Mouse (Mus musculus) embryonic facial prominence, embryonic 14.5 days (tissue): ENCODE measurements at regions not wholly inside any gene's neighbourhood (a gene's known extent, or its start where the extent isn't known, plus 50 kb on each side); places are given as distances from the start of the nearest gene placed in this dataset.

Experiments
- ATAC-seq: fragments of 200-750 bp; cut with Nextera tagmentation; 2 replicates; pipeline ENCODE4 v1.8.0; 2017; ENCODE audit warnings: low read depth, moderate number of reproducible peaks, moderate TSS enrichment
- DNase-seq: peaks from one replicate; pipeline ENCODE4 v3.0.0-alpha.2; 2015; ENCODE audit warnings: low spot score
- H3K27ac ChIP-seq: fragments of 300-500 bp; sonication (generic); replicated peaks from 2 replicates; pipeline ENCODE4 v1.5.1; 2014; ENCODE audit warnings: low read depth, mild to moderate bottlenecking, low read length, moderate library complexity
- H3K27me3 ChIP-seq: fragments of 300-500 bp; sonication (generic); replicated peaks from 2 replicates; pipeline ENCODE4 v1.6.1; 2014; ENCODE audit warnings: low read length; ENCODE audit not compliant: control insufficient read depth, insufficient read depth
- H3K36me3 ChIP-seq: fragments of 300-500 bp; sonication (generic); 2 replicates; pipeline ENCODE4 v1.6.1; 2014; ENCODE audit warnings: low read length, mixed read lengths; ENCODE audit not compliant: control insufficient read depth, insufficient read depth
- H3K4me1 ChIP-seq: fragments of 300-500 bp; sonication (generic); 2 replicates; pipeline ENCODE4 v1.6.1; 2014; ENCODE audit warnings: antibody characterized with exemption, low read length; ENCODE audit not compliant: control insufficient read depth, insufficient read depth
- H3K4me2 ChIP-seq: fragments of 300-500 bp; sonication (generic); 2 replicates; pipeline ENCODE4 v1.6.1; 2014; ENCODE audit warnings: low read depth, mild to moderate bottlenecking, low read length, moderate library complexity, mixed read lengths
- H3K4me3 ChIP-seq: fragments of 300-500 bp; sonication (generic); 2 replicates; pipeline ENCODE4 v1.5.1; 2014; ENCODE audit warnings: low read depth, mild to moderate bottlenecking, low read length
- H3K9ac ChIP-seq: fragments of 300-500 bp; sonication (generic); 2 replicates; pipeline ENCODE4 v1.6.1; 2014; ENCODE audit warnings: low read depth, mild to moderate bottlenecking, low read length, moderate library complexity, mixed read lengths
- H3K9me3 ChIP-seq: fragments of 300-500 bp; sonication (generic); 2 replicates; pipeline ENCODE4 v1.6.1; 2016; ENCODE audit warnings: low read length; ENCODE audit not compliant: control insufficient read depth
- WGBS: fragments of 180-500 bp; shearing (Covaris S2); extraction: QIAGEN DNeasy Blood & Tissue Kit; methylation state at CpG from one replicate; pipeline ENCODE4 v1.1.7; 2014; 5-methylcytosine and 5-hydroxymethylcytosine counted together

DNA sequence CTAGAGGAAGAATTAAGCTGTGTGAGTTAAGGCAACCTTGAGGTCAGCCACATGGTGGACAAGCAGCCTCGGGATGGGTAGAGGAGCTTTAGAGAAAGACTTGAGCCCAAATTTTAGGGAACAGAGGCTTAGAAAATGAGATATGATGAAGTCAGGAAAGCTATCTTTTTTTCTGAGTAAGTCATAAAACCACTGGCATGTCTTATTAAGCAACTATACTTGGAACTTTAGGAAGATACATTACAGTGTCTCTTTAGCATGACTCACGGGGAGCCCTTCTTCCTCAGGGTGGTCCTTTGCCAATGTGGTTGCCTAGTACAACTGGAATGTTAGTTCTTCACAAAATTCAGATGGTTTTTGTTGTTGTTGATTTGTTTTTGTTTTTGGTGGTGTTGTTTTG, 992.1 kb upstream of the Tmprss15 start:
- no peaks in the 10 kb centered on the region for H3K9me3 ChIP-seq

DNA sequence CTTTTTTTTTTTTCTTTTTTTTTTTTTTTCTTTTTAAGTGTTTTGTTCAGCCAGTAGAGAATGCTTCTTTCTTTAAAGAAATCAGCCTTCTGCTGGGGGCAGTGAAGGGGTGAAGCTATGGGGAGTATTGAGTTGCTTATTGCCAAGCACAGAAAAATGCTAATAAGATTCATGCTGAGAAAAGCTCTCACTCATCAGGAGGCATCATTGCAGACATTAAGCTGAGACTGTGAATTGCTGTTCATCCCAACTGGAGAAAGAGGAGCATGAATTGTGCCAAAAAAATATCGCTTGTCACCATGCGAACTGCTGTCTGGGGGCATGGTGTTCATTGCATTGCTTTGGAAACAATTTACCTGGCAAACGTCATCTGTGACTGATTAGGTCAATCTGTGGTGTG, 982.8 kb upstream of the Tmprss15 start:
- H3K27me3 ChIP-seq: no peaks in the 10 kb centered on the region
- no peaks in the 10 kb centered on the region for H3K4me1 ChIP-seq
- no peak overlapping the region for H3K27ac ChIP-seq
- H3K4me2 ChIP-seq: no peak overlapping the region
- H3K9ac ChIP-seq: no peak overlapping the region
- no peaks in the 10 kb centered on the region for H3K36me3 ChIP-seq
- no peaks in the 10 kb centered on the region for H3K9me3 ChIP-seq
- WGBS: 55% methylated on average over 3 of the region's 3 CpGs
- ATAC-seq (no peak), DNase-seq (peak; percentile 4)
- no peak overlapping the region for H3K4me3 ChIP-seq

More for the DNA sequence above, 992.1 kb upstream of the Tmprss15 start:
- DNase-seq: no peak
- no peak overlapping the region for H3K4me2 ChIP-seq
- H3K4me1 ChIP-seq: no peaks in the 10 kb centered on the region
- no peak overlapping the region for H3K9ac ChIP-seq
- no peaks in the 10 kb centered on the region for H3K36me3 ChIP-seq
- no peak overlapping the region for H3K27ac ChIP-seq
- no peaks in the 10 kb centered on the region for H3K27me3 ChIP-seq
- H3K4me3 ChIP-seq: no peak overlapping the region
- no peak for ATAC-seq
- WGBS: 69% methylated on average over 2 of the region's 2 CpGs
